Mouse (Mus musculus) liver, embryonic 11.5 days (tissue): ENCODE data around the gene Rap1gap. TPM values are rescaled to one million over a fixed set of nuclear protein-coding genes. Genes with fewer than 3 reads are reported as not detected.

ENCODE experiments used
- ATAC-seq: fragments of 200-750 bp; cut with Nextera tagmentation; replicated peaks from 2 replicates; pipeline ENCODE4 v1.8.0; 2017; ENCODE audit warnings: moderate number of reproducible peaks, mild to moderate bottlenecking, moderate TSS enrichment, moderate library complexity; ENCODE audit not compliant: low FRiP score
- DNase-seq: peaks from one replicate; pipeline ENCODE4 v3.0.0-alpha.2; 2017; ENCODE audit warnings: low spot score
- H3K27ac ChIP-seq: fragments of 300-500 bp; sonication (generic); 2 replicates; pipeline ENCODE4 v1.5.1; 2014; ENCODE audit warnings: mild to moderate bottlenecking, low read depth, low read length, control low read depth
- H3K27me3 ChIP-seq: fragments of 300-500 bp; sonication (generic); replicated peaks from 2 replicates; pipeline ENCODE4 v1.6.1; 2014; ENCODE audit warnings: low read length, mixed read lengths; ENCODE audit not compliant: control insufficient read depth, insufficient read depth
- H3K36me3 ChIP-seq: fragments of 300-500 bp; sonication (generic); 2 replicates; pipeline ENCODE4 v1.6.1; 2014; ENCODE audit warnings: mild to moderate bottlenecking, low read length, moderate library complexity, mixed read lengths; ENCODE audit not compliant: control insufficient read depth, insufficient read depth
- H3K4me1 ChIP-seq: fragments of 300-500 bp; sonication (generic); replicated peaks from 2 replicates; pipeline ENCODE4 v1.6.1; 2014; ENCODE audit warnings: low read length, mixed read lengths; ENCODE audit not compliant: control insufficient read depth, insufficient read depth
- H3K4me2 ChIP-seq: fragments of 300-500 bp; sonication (generic); 2 replicates; pipeline ENCODE4 v1.6.1; 2014; ENCODE audit warnings: mild to moderate bottlenecking, control low read depth, moderate library complexity
- H3K4me3 ChIP-seq: fragments of 300-500 bp; sonication (generic); 2 replicates; pipeline ENCODE4 v1.5.1; 2014; ENCODE audit warnings: low read depth, low read length, control low read depth
- H3K9ac ChIP-seq: fragments of 300-500 bp; sonication (generic); 2 replicates; pipeline ENCODE4 v1.6.1; 2014; ENCODE audit warnings: low read depth, low read length, control low read depth
- H3K9me3 ChIP-seq: fragments of 300-500 bp; sonication (generic); 2 replicates; pipeline ENCODE4 v1.6.1; 2016; ENCODE audit warnings: low read length, inconsistent platforms, mixed read lengths; ENCODE audit not compliant: control insufficient read depth
- WGBS: fragments of 180-500 bp; shearing (Covaris S2); extraction: QIAGEN DNeasy Blood & Tissue Kit; methylation state at CpG from one replicate; pipeline ENCODE4 v1.1.7; 2014; 5-methylcytosine and 5-hydroxymethylcytosine counted together
- polyA plus RNA-seq: library from polyadenylated mRNA; unstranded; fragments of >200 nt; fragmentation: Nextera tagmentation; extraction: Ambion mirVana; gene quantifications from 2 replicates; pipeline ENCODE4 v1.2.1, GENCODE M21; 2014

Gene Rap1gap
- polyA plus RNA-seq, 1 experiment from 2014 or later, result 4.1 TPM

GRCm38 (mm10) chr4:137762886-137763285 lies 98.4 kb downstream of the Rap1gap start:
- Histone ChIP-seq H3K27me3 (no peaks in the 10 kb centered on the region), H3K27ac (no peak overlapping the region; the same call in 1 of the 2 replicates), H3K9me3 (no peaks in the 10 kb centered on the region), H3K4me1 (peaks cover 13% of the 10 kb centered on the region), H3K4me3 (no peak overlapping the region), H3K9ac (no peak overlapping the region), H3K4me2 (no peak overlapping the region), H3K36me3 (no peaks in the 10 kb centered on the region)
- ATAC-seq (no peak), DNase-seq (no peak)
- 81% methylated on average over 9 of the region's 9 CpGs for WGBS

- peaks cover 13% of the 10 kb centered on the region for H3K4me1 ChIP-seq
- H3K9ac ChIP-seq, result no peak overlapping the region
- H3K4me3 ChIP-seq, result no peak overlapping the region
- 54% methylated on average over 8 of the region's 8 CpGs for WGBS
- DNase-seq (no peak), ATAC-seq (no peak)
- H3K36me3 ChIP-seq, result no peaks in the 10 kb centered on the region
- no peaks in the 10 kb centered on the region for H3K27me3 ChIP-seq
- no peak overlapping the region for H3K27ac ChIP-seq
- H3K9me3 ChIP-seq, result no peaks in the 10 kb centered on the region
- no peak overlapping the region for H3K4me2 ChIP-seq
These were observed 99.5 kb downstream of the Rap1gap start for GRCm38 (mm10) chr4:137763920-137764495.

DNA sequence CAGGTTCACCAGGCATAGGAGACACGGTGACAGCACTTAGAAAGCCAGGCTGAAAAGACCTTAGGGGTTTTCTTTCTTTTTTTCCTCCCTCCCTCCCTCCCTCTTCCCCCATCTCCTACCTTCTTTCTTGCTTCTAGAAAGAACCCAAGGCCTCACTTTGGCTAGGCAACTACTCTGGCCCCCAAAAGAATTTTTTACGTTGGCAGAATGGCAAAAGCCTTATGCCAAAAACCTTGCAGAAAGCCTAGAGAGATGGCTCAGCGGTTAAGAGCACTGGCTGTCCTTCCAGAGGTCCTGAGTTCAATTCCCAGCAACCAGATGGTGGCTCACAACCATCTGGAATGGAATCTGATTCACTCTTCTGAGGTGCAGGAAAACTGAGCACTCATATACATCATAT lies 100.1 kb downstream of the Rap1gap start:
- WGBS, result 81% methylated on average over 3 of the region's 3 CpGs
- DNase-seq, result no peak
- no peaks in the 10 kb centered on the region for H3K27me3 ChIP-seq
- no peak for ATAC-seq
- no peaks in the 10 kb centered on the region for H3K36me3 ChIP-seq
- no peak overlapping the region for H3K4me3 ChIP-seq
- no peaks in the 10 kb centered on the region for H3K9me3 ChIP-seq
- H3K9ac ChIP-seq, result no peak overlapping the region
- no peak overlapping the region for H3K27ac ChIP-seq
- peaks cover 13% of the 10 kb centered on the region for H3K4me1 ChIP-seq
- H3K4me2 ChIP-seq, result no peak overlapping the region

DNA sequence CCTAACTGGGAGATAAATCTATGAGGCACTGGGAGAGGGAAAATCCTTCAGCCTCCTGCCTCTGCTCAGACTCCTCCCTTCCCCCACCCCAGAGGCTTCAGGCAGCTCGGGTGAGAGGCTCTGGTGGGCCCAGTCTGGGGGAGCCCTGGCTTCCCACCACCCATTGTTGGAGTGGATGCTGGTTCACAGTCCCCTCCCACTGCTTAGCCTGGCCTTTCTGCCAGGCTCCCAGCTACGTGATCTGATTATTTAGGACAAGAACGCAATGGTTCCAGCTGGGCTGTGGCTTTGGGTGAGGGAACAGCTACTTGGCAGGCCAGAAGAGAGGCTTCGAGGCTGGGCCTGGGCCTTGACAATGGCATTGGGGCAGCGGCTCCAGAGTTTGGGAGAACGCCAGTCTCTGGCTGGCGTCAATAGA lies 101.0 kb downstream of the Rap1gap start:
- Histone ChIP-seq H3K27ac (no peak overlapping the region), H3K4me1 (peaks cover 13% of the 10 kb centered on the region), H3K4me3 (no peak overlapping the region), H3K4me2 (no peak overlapping the region), H3K9me3 (no peaks in the 10 kb centered on the region), H3K27me3 (peaks cover 5% of the 10 kb centered on the region; the same call in 1 of the 2 replicates), H3K36me3 (no peaks in the 10 kb centered on the region), H3K9ac (no peak overlapping the region; the same call in 1 of the 2 replicates)
- ATAC-seq (no peak), DNase-seq (no peak)
- WGBS, result 56% methylated on average over 7 of the region's 7 CpGs

GRCm38 (mm10) chr4:137766365-137766764 lies 101.8 kb downstream of the Rap1gap start:
- Histone ChIP-seq H3K9me3 (no peaks in the 10 kb centered on the region), H3K27me3 (peaks cover 6% of the 10 kb centered on the region; the same call in 1 of the 2 replicates), H3K36me3 (no peaks in the 10 kb centered on the region), H3K4me1 (peaks cover 13% of the 10 kb centered on the region), H3K4me3 (no peak overlapping the region), H3K27ac (no peak overlapping the region), H3K4me2 (no peak overlapping the region), H3K9ac (no peak overlapping the region)
- WGBS, result 30% methylated on average over 5 of the region's 5 CpGs
- no peak for ATAC-seq
- DNase-seq, result no peak

GRCm38 (mm10) chr4:137768381-137768780 lies 103.9 kb downstream of the Rap1gap start:
- no peak overlapping the region for H3K4me3 ChIP-seq
- H3K27ac ChIP-seq, result no peak overlapping the region
- H3K9ac ChIP-seq, result no peak overlapping the region
- peaks cover 8% of the 10 kb centered on the region for H3K27me3 ChIP-seq
- H3K4me1 ChIP-seq, result peaks cover 13% of the 10 kb centered on the region
- ATAC-seq (no peak), DNase-seq (no peak)
- no peaks in the 10 kb centered on the region for H3K9me3 ChIP-seq
- no peaks in the 10 kb centered on the region for H3K36me3 ChIP-seq
- 70% methylated on average over 5 of the region's 5 CpGs for WGBS
- H3K4me2 ChIP-seq, result no peak overlapping the region

- WGBS, result 76% methylated on average over 6 of the region's 6 CpGs
- no peak overlapping the region for H3K4me2 ChIP-seq
- no peak overlapping the region for H3K27ac ChIP-seq
- H3K9ac ChIP-seq, result no peak overlapping the region
- no peak for ATAC-seq
- H3K36me3 ChIP-seq, result no peaks in the 10 kb centered on the region
- no peak for DNase-seq
- no peak overlapping the region for H3K4me3 ChIP-seq
- peaks cover 8% of the 10 kb centered on the region for H3K27me3 ChIP-seq
- peaks cover 13% of the 10 kb centered on the region for H3K4me1 ChIP-seq
- no peaks in the 10 kb centered on the region for H3K9me3 ChIP-seq
These were observed 104.3 kb downstream of the Rap1gap start for GRCm38 (mm10) chr4:137768831-137769230.

DNA sequence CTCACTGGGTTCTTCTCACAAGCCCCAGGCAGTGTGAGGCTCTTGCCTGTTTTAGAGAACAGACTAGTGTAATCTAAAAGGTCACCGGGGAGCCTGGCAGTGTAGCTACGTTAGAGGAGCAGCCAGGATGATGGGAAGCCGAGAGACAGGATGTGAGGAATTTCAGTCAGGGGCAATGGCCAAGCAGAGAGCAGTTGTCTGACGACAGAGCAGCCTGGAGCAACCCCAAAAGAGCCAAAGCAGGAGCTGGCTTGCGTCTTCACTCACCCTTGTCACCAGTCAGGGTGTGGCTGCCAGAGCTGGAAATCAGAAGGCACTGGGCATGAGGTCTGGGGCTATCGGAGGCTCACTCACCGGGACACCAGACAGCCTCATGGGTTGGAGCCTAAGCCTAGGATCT lies 105.1 kb downstream of the Rap1gap start:
- WGBS, result 46% methylated on average over 7 of the region's 7 CpGs
- no peak overlapping the region for H3K9ac ChIP-seq
- no peak for DNase-seq
- no peaks in the 10 kb centered on the region for H3K36me3 ChIP-seq
- peaks cover 8% of the 10 kb centered on the region for H3K27me3 ChIP-seq
- no peak overlapping the region for H3K27ac ChIP-seq
- H3K9me3 ChIP-seq, result no peaks in the 10 kb centered on the region
- H3K4me2 ChIP-seq, result no peak overlapping the region
- peaks cover 13% of the 10 kb centered on the region for H3K4me1 ChIP-seq
- no peak for ATAC-seq
- H3K4me3 ChIP-seq, result no peak overlapping the region

- peaks cover 8% of the 10 kb centered on the region for H3K27me3 ChIP-seq
- no peak for ATAC-seq
- WGBS, result 64% methylated on average over 14 of the region's 14 CpGs
These were observed 106.5 kb downstream of the Rap1gap start for GRCm38 (mm10) chr4:137770901-137771612.

More at GRCm38 (mm10) chr4:137770901-137771612, 106.5 kb downstream of the Rap1gap start:
- H3K36me3 ChIP-seq, result no peaks in the 10 kb centered on the region
- no peak for DNase-seq
- no peak overlapping the region for H3K9ac ChIP-seq
- no peak overlapping the region for H3K4me3 ChIP-seq
- H3K4me2 ChIP-seq, result no peak overlapping the region
- peaks cover 4% of the 10 kb centered on the region for H3K4me1 ChIP-seq
- H3K27ac ChIP-seq, result no peak overlapping the region
- H3K9me3 ChIP-seq, result no peaks in the 10 kb centered on the region
